Mouse (Mus musculus) testis, adult 2 months (tissue): Measurements from ENCODE around the gene Srgap1.

Experiments
- CTCF ChIP-seq: fragments of 200-500 bp; IDR thresholded peaks from 2 replicates; pipeline ENCODE4 v1.5.1; 2012; ENCODE audit warnings: low read depth, mild to moderate bottlenecking, inconsistent platforms, low read length, moderate library complexity; ENCODE audit not compliant: control insufficient read depth, insufficient read depth, insufficient replicate concordance
- POLR2A ChIP-seq: fragments of 200-500 bp; IDR thresholded peaks from 2 replicates; pipeline ENCODE4 v1.6.1; 2012; ENCODE audit warnings: low read depth, mild to moderate bottlenecking, inconsistent platforms, low read length, moderate library complexity; ENCODE audit not compliant: control insufficient read depth

- TF ChIP-seq POLR2A (no peak), CTCF (no peak)
Observed at GRCm38 (mm10) chr10:121775990-121776389, 271.1 kb downstream of the Srgap1 start.
